Mouse (Mus musculus) hindbrain, embryonic 14.5 days (tissue): ENCODE results near the gene Birc2. TPM values are rescaled to one million over a fixed set of nuclear protein-coding genes. Genes with fewer than 3 reads are reported as not detected.

Source experiments
- ATAC-seq: fragments of 200-750 bp; cut with Nextera tagmentation; 2 replicates; pipeline ENCODE4 v1.8.0; 2017; ENCODE audit warnings: moderate number of reproducible peaks, mild to moderate bottlenecking, moderate TSS enrichment, moderate library complexity; ENCODE audit not compliant: low FRiP score
- DNase-seq: peaks from one replicate; pipeline ENCODE4 v3.0.0-alpha.2; 2015; ENCODE audit warnings: low spot score
- H3K27ac ChIP-seq: fragments of 300-500 bp; sonication (generic); 2 replicates; pipeline ENCODE4 v1.5.1; 2014; ENCODE audit warnings: mild to moderate bottlenecking, moderate library complexity
- H3K27me3 ChIP-seq: fragments of 300-500 bp; sonication (generic); 2 replicates; pipeline ENCODE4 v1.6.1; 2014; ENCODE audit warnings: mild to moderate bottlenecking, low read length, mixed read lengths; ENCODE audit not compliant: control insufficient read depth, insufficient read depth
- H3K36me3 ChIP-seq: fragments of 300-500 bp; sonication (generic); replicated peaks from 2 replicates; pipeline ENCODE4 v1.6.1; 2014; ENCODE audit not compliant: control insufficient read depth, insufficient read depth
- H3K4me1 ChIP-seq: fragments of 300-500 bp; sonication (generic); replicated peaks from 2 replicates; pipeline ENCODE4 v1.6.1; 2014; ENCODE audit warnings: antibody characterized with exemption, low read length, mixed read lengths; ENCODE audit not compliant: control insufficient read depth, insufficient read depth
- H3K4me2 ChIP-seq: fragments of 300-500 bp; sonication (generic); replicated peaks from 2 replicates; pipeline ENCODE4 v1.6.1; 2014; ENCODE audit warnings: mild to moderate bottlenecking, moderate library complexity
- H3K4me3 ChIP-seq: fragments of 300-500 bp; sonication (generic); replicated peaks from 2 replicates; pipeline ENCODE4 v1.5.1; 2014; ENCODE audit warnings: mild to moderate bottlenecking, low read length
- H3K9ac ChIP-seq: fragments of 300-500 bp; sonication (generic); 2 replicates; pipeline ENCODE4 v1.6.1; 2014
- H3K9me3 ChIP-seq: fragments of 300-500 bp; sonication (generic); 2 replicates; pipeline ENCODE4 v1.6.1; 2016; ENCODE audit warnings: low read length; ENCODE audit not compliant: control insufficient read depth
- WGBS: fragments of 180-500 bp; shearing (Covaris S2); extraction: QIAGEN DNeasy Blood & Tissue Kit; methylation state at CpG from one replicate; pipeline ENCODE4 v1.1.7; 2014; 5-methylcytosine and 5-hydroxymethylcytosine counted together
- polyA plus RNA-seq: library from polyadenylated mRNA; unstranded; fragments of >200 nt; fragmentation: Nextera tagmentation; extraction: Ambion mirVana; gene quantifications from 2 replicates; pipeline ENCODE4 v1.2.1, GENCODE M21; 2014

Birc2 gene
- polyA plus RNA-seq, 1 experiment from 2014 or later, result 48.9 TPM

DNA sequence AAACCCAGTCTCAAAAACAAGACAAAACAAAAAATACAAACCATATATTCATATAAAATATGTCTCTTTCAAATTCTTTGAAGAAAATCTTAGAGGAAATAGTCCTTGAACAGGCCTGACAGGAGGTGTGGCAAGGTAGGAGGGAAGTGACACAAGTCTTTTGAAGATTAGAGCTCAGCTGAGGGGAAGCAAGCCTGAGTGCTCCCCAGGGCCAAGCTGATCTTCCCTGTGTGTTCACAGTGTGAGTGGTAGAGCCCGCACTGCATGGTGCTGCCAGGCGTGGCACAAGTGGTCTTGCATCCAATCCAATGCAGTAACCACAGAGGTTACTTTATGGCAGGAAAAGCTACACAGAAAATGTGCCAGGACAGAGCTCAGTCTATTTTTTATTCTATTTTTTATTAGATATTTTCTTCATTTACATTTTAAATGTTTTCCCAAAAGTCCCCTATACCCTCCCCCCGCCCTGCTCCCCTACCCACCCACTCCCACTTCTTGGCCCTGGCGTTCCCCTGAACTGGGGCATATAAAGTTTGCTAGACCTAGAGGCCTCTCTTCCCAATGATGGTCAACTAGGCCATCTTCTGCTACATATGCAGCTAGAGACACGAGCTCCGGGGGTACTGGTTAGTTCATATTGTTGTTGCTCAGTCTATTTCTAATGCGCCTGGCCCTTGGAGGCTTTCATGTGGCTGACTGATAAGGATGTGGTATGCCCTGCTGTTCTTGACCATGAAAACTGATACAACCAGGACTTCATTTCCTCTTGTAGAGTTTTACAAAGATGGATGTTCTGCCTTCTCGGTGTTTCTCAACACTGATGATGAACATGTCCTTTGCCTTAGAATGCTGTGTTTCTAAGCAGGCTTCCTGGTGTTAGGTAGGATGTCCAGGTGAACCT lies 56.4 kb downstream of the Birc2 start:
- WGBS, result 94% methylated on average over 8 of the region's 8 CpGs
- ATAC-seq, result no peak

GRCm38 (mm10) chr9:7779786-7780185 lies 57.1 kb downstream of the Birc2 start:
- Histone ChIP-seq H3K4me1 (no peaks in the 10 kb centered on the region), H3K36me3 (no peaks in the 10 kb centered on the region), H3K4me2 (no peak overlapping the region), H3K4me3 (no peak overlapping the region), H3K27me3 (no peaks in the 10 kb centered on the region), H3K27ac (no peak overlapping the region), H3K9ac (no peak overlapping the region), H3K9me3 (no peaks in the 10 kb centered on the region)
- ATAC-seq, result no peak
- 98% methylated on average over 4 of the region's 4 CpGs for WGBS
- no peak for DNase-seq

More for the DNA sequence above, 56.4 kb downstream of the Birc2 start:
- Histone ChIP-seq H3K4me3 (no peak overlapping the region), H3K36me3 (no peaks in the 10 kb centered on the region), H3K27ac (no peak overlapping the region), H3K4me2 (no peak overlapping the region), H3K4me1 (no peaks in the 10 kb centered on the region), H3K27me3 (no peaks in the 10 kb centered on the region), H3K9me3 (no peaks in the 10 kb centered on the region), H3K9ac (no peak overlapping the region)
- no peak for DNase-seq

GRCm38 (mm10) chr9:7778771-7779170 lies 58.1 kb downstream of the Birc2 start:
- 87% methylated on average over 7 of the region's 7 CpGs for WGBS
- H3K4me2 ChIP-seq, result no peak overlapping the region

DNA sequence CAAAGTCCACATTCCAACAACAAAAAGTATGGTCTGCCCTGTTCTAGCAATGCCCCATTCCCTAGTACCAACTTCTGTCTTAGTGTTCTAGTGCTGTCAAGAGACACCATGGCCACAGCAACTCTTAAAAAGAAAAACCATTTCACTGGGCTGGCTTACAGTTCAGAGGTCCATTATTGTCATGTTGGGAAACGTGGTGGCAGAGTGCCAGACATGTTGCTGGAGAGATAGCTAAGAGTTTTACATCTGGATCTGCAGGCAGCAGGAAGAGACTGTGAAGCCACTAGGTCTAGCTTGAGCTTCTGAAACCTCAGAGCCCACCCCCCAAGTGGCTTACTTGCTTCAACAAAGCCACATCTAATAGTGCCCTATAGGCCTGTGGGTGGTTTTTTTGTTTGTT lies 59.2 kb downstream of the Birc2 start:
- Histone ChIP-seq H3K36me3 (no peaks in the 10 kb centered on the region), H3K9ac (no peak overlapping the region), H3K27me3 (no peaks in the 10 kb centered on the region), H3K4me1 (no peaks in the 10 kb centered on the region), H3K4me3 (no peak overlapping the region), H3K27ac (no peak overlapping the region), H3K9me3 (no peaks in the 10 kb centered on the region), H3K4me2 (no peak overlapping the region)
- WGBS, result 89% methylated on average over 1 of the region's 1 CpGs
- DNase-seq, result no peak
- ATAC-seq, result no peak

More at GRCm38 (mm10) chr9:7778771-7779170, 58.1 kb downstream of the Birc2 start:
- H3K4me3 ChIP-seq, result no peak overlapping the region
- H3K36me3 ChIP-seq, result no peaks in the 10 kb centered on the region
- no peak overlapping the region for H3K9ac ChIP-seq
- H3K27ac ChIP-seq, result no peak overlapping the region
- no peaks in the 10 kb centered on the region for H3K4me1 ChIP-seq
- ATAC-seq (no peak), DNase-seq (no peak)
- no peaks in the 10 kb centered on the region for H3K27me3 ChIP-seq
- no peaks in the 10 kb centered on the region for H3K9me3 ChIP-seq

GRCm38 (mm10) chr9:7776940-7777339 lies 59.9 kb downstream of the Birc2 start:
- no peak overlapping the region for H3K4me3 ChIP-seq
- WGBS, result 91% methylated on average over 1 of the region's 1 CpGs
- H3K9ac ChIP-seq, result no peak overlapping the region
- no peak overlapping the region for H3K4me2 ChIP-seq
- ATAC-seq, result no peak
- no peaks in the 10 kb centered on the region for H3K36me3 ChIP-seq
- H3K27ac ChIP-seq, result no peak overlapping the region
- H3K27me3 ChIP-seq, result no peaks in the 10 kb centered on the region
- H3K9me3 ChIP-seq, result no peaks in the 10 kb centered on the region
- no peak for DNase-seq
- no peaks in the 10 kb centered on the region for H3K4me1 ChIP-seq

DNA sequence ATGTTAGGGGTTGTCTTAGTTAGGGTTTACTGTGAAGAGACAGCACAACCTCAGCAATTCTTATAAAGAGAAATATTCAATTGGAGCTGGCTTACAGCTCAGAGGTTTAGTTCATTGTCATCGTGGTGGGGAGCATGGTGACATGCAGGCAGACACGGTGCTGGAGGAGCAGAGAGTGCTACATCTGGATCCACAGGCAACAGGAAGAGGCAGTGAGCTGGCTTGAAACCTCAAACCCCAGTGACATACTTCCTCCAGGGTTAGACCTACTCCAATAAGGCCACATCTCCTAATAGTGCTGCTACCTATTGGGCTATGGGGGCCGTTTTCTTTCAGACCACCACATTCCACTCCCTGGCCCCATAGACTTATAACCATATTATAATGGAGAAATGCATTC lies 60.9 kb downstream of the Birc2 start:
- Histone ChIP-seq H3K9me3 (no peaks in the 10 kb centered on the region), H3K27me3 (no peaks in the 10 kb centered on the region), H3K4me2 (no peak overlapping the region), H3K36me3 (no peaks in the 10 kb centered on the region), H3K27ac (no peak overlapping the region), H3K4me1 (no peaks in the 10 kb centered on the region), H3K4me3 (no peak overlapping the region), H3K9ac (no peak overlapping the region)
- no peak for ATAC-seq
- WGBS, result 89% methylated on average over 3 of the region's 3 CpGs
- no peak for DNase-seq

- H3K4me2 ChIP-seq, result no peak overlapping the region
- no peaks in the 10 kb centered on the region for H3K27me3 ChIP-seq
- ATAC-seq (no peak), DNase-seq (no peak)
- WGBS, result 100% methylated on average over 2 of the region's 2 CpGs
- H3K4me3 ChIP-seq, result no peak overlapping the region
- no peaks in the 10 kb centered on the region for H3K4me1 ChIP-seq
- no peak overlapping the region for H3K9ac ChIP-seq
- H3K9me3 ChIP-seq, result no peaks in the 10 kb centered on the region
- no peak overlapping the region for H3K27ac ChIP-seq
- H3K36me3 ChIP-seq, result no peaks in the 10 kb centered on the region
These were observed 61.9 kb downstream of the Birc2 start for GRCm38 (mm10) chr9:7775011-7775410.

DNA sequence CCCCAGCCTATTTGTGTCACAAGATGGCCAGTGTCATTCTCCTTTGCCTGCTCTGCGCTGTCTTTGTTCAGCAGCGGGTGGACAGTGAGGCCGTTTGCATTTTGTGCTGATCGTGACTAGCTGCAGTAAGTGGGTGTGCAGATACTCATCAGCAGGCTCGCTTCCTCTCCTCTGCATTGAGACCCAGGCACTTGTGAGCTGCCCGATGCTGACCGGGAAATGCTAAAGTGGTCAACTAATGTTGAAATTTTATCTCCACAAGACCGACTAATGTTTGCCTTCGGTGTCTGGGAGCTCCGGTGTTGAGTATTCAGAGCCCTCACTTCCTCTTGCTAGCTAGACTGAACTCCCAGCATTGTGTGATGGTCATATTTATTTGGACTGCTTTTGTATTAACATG lies 62.3 kb downstream of the Birc2 start:
- H3K4me2 ChIP-seq, result no peak overlapping the region
- no peaks in the 10 kb centered on the region for H3K4me1 ChIP-seq
- no peak overlapping the region for H3K27ac ChIP-seq
- ATAC-seq (no peak), DNase-seq (no peak)
- H3K27me3 ChIP-seq, result no peaks in the 10 kb centered on the region
- WGBS, result 93% methylated on average over 10 of the region's 10 CpGs
- no peak overlapping the region for H3K9ac ChIP-seq
- no peaks in the 10 kb centered on the region for H3K36me3 ChIP-seq
- no peaks in the 10 kb centered on the region for H3K9me3 ChIP-seq
- no peak overlapping the region for H3K4me3 ChIP-seq

DNA sequence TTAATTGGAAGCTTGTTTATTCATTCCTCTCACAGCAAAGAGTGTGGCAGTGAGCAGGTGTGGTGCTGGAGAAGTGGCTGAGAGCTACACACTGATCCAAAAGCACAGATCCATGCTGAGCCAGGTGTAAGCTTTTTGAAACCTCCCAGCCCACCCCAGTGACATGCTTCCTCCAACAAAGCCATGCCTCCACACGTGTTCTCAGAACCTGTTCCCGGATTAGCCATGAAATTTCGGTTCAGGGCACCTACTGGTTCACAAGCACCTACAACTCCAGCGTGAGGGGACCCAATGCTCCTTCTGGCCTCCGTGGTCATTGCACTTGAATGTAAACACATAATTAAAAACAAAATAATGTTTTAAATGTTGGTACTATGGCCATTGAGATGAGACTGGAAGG lies 63.2 kb downstream of the Birc2 start:
- no peaks in the 10 kb centered on the region for H3K9me3 ChIP-seq
- DNase-seq (no peak), ATAC-seq (no peak)
- no peaks in the 10 kb centered on the region for H3K27me3 ChIP-seq
- no peak overlapping the region for H3K27ac ChIP-seq
- no peak overlapping the region for H3K4me2 ChIP-seq
- H3K4me1 ChIP-seq, result no peaks in the 10 kb centered on the region
- no peak overlapping the region for H3K9ac ChIP-seq
- H3K36me3 ChIP-seq, result no peaks in the 10 kb centered on the region
- 93% methylated on average over 5 of the region's 5 CpGs for WGBS
- H3K4me3 ChIP-seq, result no peak overlapping the region
